Mouse (Mus musculus) thymus, adult 2 months (tissue): Measurements from ENCODE around the gene Btbd16. TPM values are rescaled to one million over a fixed set of nuclear protein-coding genes. Genes with fewer than 3 reads are reported as not detected.
A peak's percentile ranks its signal among the peaks of the same experiment; 100 is the strongest.

ENCODE experiments used
- DNase-seq: peaks from one replicate; pipeline ENCODE4 v3.0.0; 2021
- H3K27ac ChIP-seq: fragments of 200-500 bp; 2 replicates; pipeline ENCODE4 v1.5.1; 2012; ENCODE audit warnings: low read length, control low read depth; ENCODE audit not compliant: control insufficient read depth, insufficient read depth
- H3K27me3 ChIP-seq: fragments of 200-500 bp; 2 replicates; pipeline ENCODE4 v1.6.1; 2012; ENCODE audit warnings: mild to moderate bottlenecking, low read length, moderate library complexity, mixed read lengths; ENCODE audit not compliant: control insufficient read depth, insufficient read depth
- H3K36me3 ChIP-seq: fragments of 200-500 bp; 2 replicates; pipeline ENCODE4 v1.6.1; 2012; ENCODE audit warnings: mild to moderate bottlenecking, low read length, moderate library complexity; ENCODE audit not compliant: control insufficient read depth, insufficient read depth
- H3K4me1 ChIP-seq: fragments of 200-500 bp; replicated peaks from 2 replicates; pipeline ENCODE4 v1.6.1; 2012; ENCODE audit warnings: low read length; ENCODE audit not compliant: control insufficient read depth, insufficient read depth
- H3K4me3 ChIP-seq: fragments of 200-500 bp; 2 replicates; pipeline ENCODE4 v1.5.1; 2012; ENCODE audit warnings: mild to moderate bottlenecking, low read length, control low read depth, moderate library complexity; ENCODE audit not compliant: control insufficient read depth, insufficient read depth
- CTCF ChIP-seq: fragments of 200-500 bp; IDR thresholded peaks from 2 replicates; pipeline ENCODE4 v1.5.1; 2012; ENCODE audit warnings: mild to moderate bottlenecking, control low read depth, low read length, moderate library complexity, borderline replicate concordance; ENCODE audit not compliant: control insufficient read depth, poor library complexity, insufficient read depth; ENCODE audit errors: extremely low read depth
- POLR2A ChIP-seq: fragments of 200-500 bp; IDR thresholded peaks from 2 replicates; pipeline ENCODE4 v1.6.1; 2012; ENCODE audit warnings: mild to moderate bottlenecking, low read length, control low read depth, moderate library complexity; ENCODE audit not compliant: control insufficient read depth, poor library complexity, insufficient read depth; ENCODE audit errors: extremely low read depth
- WGBS: fragments of 180-500 bp; shearing (Covaris S2); methylation state at CpG from one replicate; pipeline ENCODE4 v1.1.7; 2018; 5-methylcytosine and 5-hydroxymethylcytosine counted together
- polyA plus RNA-seq: library from polyadenylated mRNA; depleted of rRNA; stranded (reverse); fragments of >200 nt; gene quantifications from 2 replicates; pipeline ENCODE4 v1.2.3, GENCODE M21; 2012

The Btbd16 gene
- polyA plus RNA-seq, 1 experiment, result 0.13 TPM

DNA sequence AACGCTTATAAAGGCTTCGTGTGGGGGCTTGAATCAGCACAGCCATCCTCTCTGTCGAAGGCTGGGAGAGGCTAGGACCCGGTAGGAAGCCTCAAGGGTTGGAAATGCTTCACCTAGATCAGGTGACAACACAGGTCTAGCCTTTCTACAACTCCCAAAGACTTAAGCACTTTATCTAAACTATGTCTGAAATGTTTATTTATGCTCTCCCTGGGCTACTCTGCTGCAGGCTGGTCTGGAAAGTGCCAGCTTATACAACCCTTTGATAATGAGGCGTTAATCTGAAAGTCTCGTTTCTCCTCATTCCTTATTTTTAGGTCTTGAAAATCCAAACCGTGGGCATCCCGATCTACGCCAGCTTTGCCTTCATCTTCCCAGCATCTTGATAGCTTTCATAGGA is 50.1 kb downstream of the Btbd16 start:
- WGBS, result 90% methylated on average over 9 of the region's 9 CpGs

DNA sequence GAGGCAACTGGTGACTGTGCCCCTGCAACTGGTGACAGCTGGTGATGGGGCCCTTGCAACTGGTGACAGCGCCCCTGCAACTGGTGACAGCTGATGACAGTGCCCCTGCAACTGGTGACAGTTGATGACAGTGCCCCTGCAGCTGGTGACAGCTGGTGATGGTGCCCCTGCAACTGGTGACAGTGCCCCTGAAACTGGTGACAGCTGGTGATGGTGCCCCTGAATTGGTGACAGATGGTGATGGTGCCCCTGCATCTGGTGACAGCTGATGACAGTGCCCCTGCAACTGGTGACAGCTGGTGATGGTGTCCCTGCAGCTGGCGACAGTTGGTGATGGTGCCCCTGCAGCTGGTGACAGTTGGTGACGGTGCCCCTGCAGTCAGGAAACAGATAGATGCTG is 52.5 kb downstream of the Btbd16 start:
- Histone ChIP-seq H3K4me3 (no peak overlapping the region), H3K27ac (no peak overlapping the region)
- 65% methylated on average over 3 of the region's 3 CpGs for WGBS

More for the DNA sequence above, 50.1 kb downstream of the Btbd16 start:
- no peaks in the 10 kb centered on the region for H3K27me3 ChIP-seq
- no peak overlapping the region for H3K4me3 ChIP-seq
- H3K27ac ChIP-seq, result no peak overlapping the region
- DNase-seq, result no peak
- H3K4me1 ChIP-seq, result peaks cover 11% of the 10 kb centered on the region
- no peaks in the 10 kb centered on the region for H3K36me3 ChIP-seq
- no peak for TF ChIP-seq POLR2A
- TF ChIP-seq CTCF, result no peak

DNA sequence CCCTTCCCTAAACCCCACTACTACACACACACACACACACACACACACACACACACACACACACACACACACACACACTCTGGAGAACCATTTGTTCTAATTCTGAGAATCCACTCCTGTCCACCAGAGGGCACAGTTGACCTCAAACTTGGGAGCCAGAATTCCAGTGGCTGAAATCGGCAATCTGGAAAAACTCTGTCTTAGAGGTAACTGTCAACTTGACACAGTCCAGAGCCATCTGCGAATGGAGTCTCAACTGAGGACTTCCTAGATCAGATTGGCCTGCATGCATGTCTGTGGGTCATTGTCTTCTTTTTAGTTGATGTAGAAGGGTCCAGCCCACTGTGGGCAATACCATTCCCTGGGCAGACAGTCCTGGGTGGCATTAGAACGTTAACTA is 53.6 kb downstream of the Btbd16 start:
- TF ChIP-seq CTCF (no peak), POLR2A (no peak)
- peak; percentile 16 for DNase-seq
- no peaks in the 10 kb centered on the region for H3K36me3 ChIP-seq
- no peaks in the 10 kb centered on the region for H3K27me3 ChIP-seq
- H3K4me1 ChIP-seq, result peaks cover 10% of the 10 kb centered on the region
- WGBS, result 64% methylated on average over 3 of the region's 3 CpGs
- H3K27ac ChIP-seq, result no peak overlapping the region
- H3K4me3 ChIP-seq, result no peak overlapping the region

More for the DNA sequence above, 52.5 kb downstream of the Btbd16 start:
- DNase-seq, result no peak
- peaks cover 10% of the 10 kb centered on the region for H3K4me1 ChIP-seq
- TF ChIP-seq POLR2A (no peak), CTCF (no peak)
- no peaks in the 10 kb centered on the region for H3K36me3 ChIP-seq
- no peaks in the 10 kb centered on the region for H3K27me3 ChIP-seq

DNA sequence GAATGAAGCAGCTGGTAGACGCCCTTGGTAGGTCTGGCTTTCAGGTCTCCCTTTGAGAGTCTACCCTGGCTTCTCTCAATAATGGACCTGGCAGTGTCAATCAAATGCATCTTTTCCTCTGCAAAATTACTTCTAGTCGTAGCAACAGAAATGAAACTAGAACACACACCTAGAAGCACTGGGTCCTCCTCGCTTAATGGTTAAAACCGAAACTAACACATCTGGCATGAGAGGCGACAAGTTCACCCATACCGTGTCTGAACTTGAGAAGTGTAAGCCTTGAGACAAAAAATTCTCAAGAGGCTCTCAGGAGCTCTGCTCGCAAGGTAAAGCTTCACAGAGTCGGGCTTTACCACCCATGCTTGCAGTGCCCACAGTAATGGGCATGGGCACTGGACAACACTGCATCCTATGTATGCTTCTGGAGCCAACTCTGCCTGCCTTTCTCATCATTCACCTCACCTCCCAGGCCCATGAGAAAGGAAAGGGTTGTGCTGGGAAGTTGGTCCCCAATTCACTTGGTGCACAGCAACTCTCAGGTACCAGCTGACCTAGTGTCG is 54.1 kb downstream of the Btbd16 start:
- WGBS, result 31% methylated on average over 9 of the region's 9 CpGs
- H3K27ac ChIP-seq, result no peak overlapping the region

DNA sequence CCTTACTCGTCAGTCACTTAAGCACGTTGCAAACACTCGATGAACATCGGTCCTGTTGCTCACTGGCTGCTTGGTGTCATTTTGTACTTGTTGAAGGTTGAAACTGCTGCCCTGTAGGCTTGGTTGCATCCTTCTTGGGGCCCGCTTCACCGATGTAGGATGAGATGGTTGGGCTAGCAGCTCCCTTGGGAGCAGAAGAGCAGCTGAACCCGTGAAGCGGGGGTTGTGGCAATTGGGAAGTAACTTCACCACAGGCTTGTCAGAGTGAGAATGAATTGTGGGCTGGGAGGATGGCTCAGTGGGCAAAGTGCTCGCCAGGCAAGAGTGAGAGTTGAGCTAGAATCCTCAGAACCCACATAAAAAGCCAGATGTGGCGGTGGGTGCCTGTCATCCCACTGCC is 54.6 kb downstream of the Btbd16 start:
- TF ChIP-seq CTCF (no peak), POLR2A (no peak)
- H3K4me3 ChIP-seq, result no peak overlapping the region
- no peaks in the 10 kb centered on the region for H3K36me3 ChIP-seq
- H3K27ac ChIP-seq, result no peak overlapping the region
- no peaks in the 10 kb centered on the region for H3K27me3 ChIP-seq
- peaks cover 10% of the 10 kb centered on the region for H3K4me1 ChIP-seq
- 22% methylated on average over 10 of the region's 10 CpGs for WGBS
- no peak for DNase-seq

More for the DNA sequence above, 54.1 kb downstream of the Btbd16 start:
- H3K4me3 ChIP-seq, result no peak overlapping the region
- TF ChIP-seq POLR2A, result no peak
- TF ChIP-seq CTCF, result no peak
- H3K36me3 ChIP-seq, result no peaks in the 10 kb centered on the region
- no peaks in the 10 kb centered on the region for H3K27me3 ChIP-seq
- peaks cover 10% of the 10 kb centered on the region for H3K4me1 ChIP-seq
- DNase-seq, result no peak

DNA sequence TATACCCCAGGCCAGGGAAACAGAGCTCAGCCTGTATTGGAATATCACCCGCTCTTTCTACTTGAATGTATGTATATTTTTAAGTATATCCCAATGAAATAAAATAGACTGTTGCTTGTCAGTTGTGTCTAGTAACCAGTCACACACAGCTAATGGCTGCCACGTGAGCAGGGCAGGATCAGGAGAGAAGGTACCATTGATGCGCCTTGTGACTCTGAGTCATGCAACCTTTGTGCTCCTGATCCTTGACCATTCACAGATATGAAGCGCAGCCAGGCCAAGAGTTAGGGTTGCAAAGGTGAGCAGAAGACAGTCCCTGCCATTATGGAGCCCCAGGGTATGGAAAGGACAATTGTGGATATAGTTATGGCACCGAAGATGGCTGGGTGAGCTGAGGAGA is 57.7 kb downstream of the Btbd16 start:
- no peaks in the 10 kb centered on the region for H3K27me3 ChIP-seq
- TF ChIP-seq CTCF, result no peak
- no peak for TF ChIP-seq POLR2A
- no peak overlapping the region for H3K27ac ChIP-seq
- whole genome bisulfite sequencing, result 93% methylated on average over 5 of the region's 5 CpGs
- peaks cover 13% of the 10 kb centered on the region for H3K4me1 ChIP-seq
- DNase-seq, result no peak
- no peaks in the 10 kb centered on the region for H3K36me3 ChIP-seq
- no peak overlapping the region for H3K4me3 ChIP-seq

DNA sequence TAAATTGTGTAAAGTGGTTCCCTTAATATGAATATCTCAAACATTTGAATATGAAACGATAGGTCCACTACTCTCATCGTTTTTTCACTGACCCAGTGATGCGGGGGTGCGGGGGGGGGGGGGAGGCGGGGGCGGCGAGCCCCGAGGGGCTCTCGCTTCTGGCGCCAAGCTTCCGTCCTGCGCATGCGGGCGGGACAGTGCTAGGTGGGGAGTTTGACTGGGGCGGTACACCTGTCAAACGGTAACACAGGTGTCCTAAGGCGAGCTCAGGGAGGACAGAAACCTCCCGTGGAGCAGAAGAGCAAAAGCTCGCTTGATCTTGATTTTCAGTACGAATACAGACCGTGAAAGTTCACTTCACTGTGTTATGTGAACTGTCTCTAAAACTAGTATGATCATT is 60.4 kb downstream of the Btbd16 start:
- TF ChIP-seq POLR2A (no peak), CTCF (no peak)
- no peak overlapping the region for H3K27ac ChIP-seq
- no peak overlapping the region for H3K4me3 ChIP-seq
- no peaks in the 10 kb centered on the region for H3K27me3 ChIP-seq
- H3K4me1 ChIP-seq, result 0 out of 2 replicates have a peak, but pooled peaks cover 3% of the 10 kb centered on the region
- DNase-seq, result no peak
- 65% methylated on average over 21 of the region's 21 CpGs for WGBS
- no peaks in the 10 kb centered on the region for H3K36me3 ChIP-seq
